Mouse (Mus musculus): ENCODE results near the gene A730015C16Rik. TPM values are rescaled to one million over a fixed set of nuclear protein-coding genes. Genes with fewer than 3 reads are reported as not detected.

The A730015C16Rik gene
- polyA plus RNA-seq (2012; rRNA removed) = 0.21 and 0.49 TPM in 2 replicates

DNA sequence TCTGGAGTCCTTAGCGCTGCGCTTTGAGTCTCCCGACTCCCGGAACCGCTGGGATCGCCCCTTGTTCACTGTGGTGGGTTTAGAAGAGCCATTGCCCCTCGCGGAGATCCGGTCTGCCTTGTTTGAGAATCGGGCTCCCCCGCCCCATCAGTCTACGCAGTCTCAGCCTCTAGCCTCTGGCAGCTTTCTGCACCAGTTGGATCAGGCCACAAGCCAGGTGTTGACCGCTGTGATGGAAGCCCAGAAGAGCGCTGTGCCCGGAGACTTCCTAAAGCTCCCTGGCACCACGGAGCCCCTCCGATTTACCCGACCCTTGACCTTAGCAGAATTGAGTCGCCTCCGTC lies at the start of gene A730015C16Rik:
Gene A730015C16Rik, minus strand, starts transcription at position 115 of the 344 bp plus-strand sequence.
- WGBS = 3% methylated on average over 20 of the region's 20 CpGs
- H3K4me3 ChIP-seq (replicated peaks; ENCODE audit: extremely low read depth, low read depth, low read length) = peak within 1 kb of the TSS; percentile 91
- DNase-seq = peak; percentile 19
- H3K4me1 ChIP-seq (ENCODE audit: control insufficient read depth, insufficient read depth, low read length) = peaks cover 8% of the 10 kb centered on the region
- TF ChIP-seq POLR2A (IDR thresholded peaks at IDR 0.05; ENCODE audit: borderline replicate concordance, extremely low read depth, low read depth, low read length) (no peak), CTCF (IDR thresholded peaks at IDR 0.05; ENCODE audit: insufficient read depth, low read length) (no peak)

DNA sequence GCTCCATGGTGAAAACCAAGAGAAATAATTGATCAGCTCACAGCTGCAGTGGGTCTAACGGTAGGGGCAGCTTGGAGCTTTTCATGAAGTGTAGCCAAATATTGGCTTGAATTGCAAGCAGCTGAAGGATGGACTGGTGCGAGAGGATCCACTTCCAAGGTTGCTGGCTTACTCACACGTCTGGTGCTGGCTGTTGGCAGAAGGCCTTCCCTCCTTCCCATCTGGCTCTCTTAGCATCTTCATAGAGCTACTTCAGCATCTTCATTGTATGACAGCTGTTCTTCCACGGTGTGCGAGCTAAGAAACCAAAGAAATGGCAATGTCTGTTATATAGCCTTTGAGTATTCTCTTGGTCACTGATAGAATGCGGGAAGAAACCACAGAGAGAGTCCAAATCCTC lies 42.5 kb upstream of the A730015C16Rik start:
- H3K4me1 ChIP-seq (ENCODE audit: control insufficient read depth, insufficient read depth, low read length) = no peaks in the 10 kb centered on the region
- no peak for DNase-seq
- 86% methylated on average over 6 of the region's 6 CpGs for WGBS
- no peak overlapping the region for H3K4me3 ChIP-seq (replicated peaks; ENCODE audit: extremely low read depth, low read depth, low read length)
- TF ChIP-seq CTCF (IDR thresholded peaks at IDR 0.05; ENCODE audit: insufficient read depth, low read length) (no peak), POLR2A (IDR thresholded peaks at IDR 0.05; ENCODE audit: borderline replicate concordance, extremely low read depth, low read depth, low read length) (no peak)

DNA sequence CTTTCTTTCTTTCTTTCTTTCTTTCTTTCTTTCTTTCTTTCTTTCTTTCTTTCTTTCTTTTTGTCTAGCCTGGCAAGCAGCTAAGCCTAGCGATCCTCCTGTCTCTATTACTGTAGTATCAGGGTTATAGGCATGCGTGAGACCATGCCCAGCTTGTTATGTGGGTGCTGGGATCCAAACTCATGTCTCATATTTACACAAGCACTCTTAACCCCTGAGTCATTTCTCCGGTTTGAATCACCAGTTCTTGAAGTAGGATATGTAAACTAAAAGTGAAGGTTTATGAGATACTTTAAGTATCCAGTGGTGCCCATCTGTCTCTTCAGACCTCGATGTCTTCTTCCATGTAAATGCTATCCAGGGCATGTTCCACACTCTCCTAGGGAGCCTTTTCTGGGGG lies 39.0 kb upstream of the A730015C16Rik start:
- no peak overlapping the region for H3K4me3 ChIP-seq (replicated peaks; ENCODE audit: extremely low read depth, low read depth, low read length)
- TF ChIP-seq POLR2A (IDR thresholded peaks at IDR 0.05; ENCODE audit: borderline replicate concordance, extremely low read depth, low read depth, low read length) = no peak
- no peak for TF ChIP-seq CTCF (IDR thresholded peaks at IDR 0.05; ENCODE audit: insufficient read depth, low read length)
- 71% methylated on average over 4 of the region's 4 CpGs for WGBS
- H3K4me1 ChIP-seq (ENCODE audit: control insufficient read depth, insufficient read depth, low read length) = no peaks in the 10 kb centered on the region
- DNase-seq = no peak

DNA sequence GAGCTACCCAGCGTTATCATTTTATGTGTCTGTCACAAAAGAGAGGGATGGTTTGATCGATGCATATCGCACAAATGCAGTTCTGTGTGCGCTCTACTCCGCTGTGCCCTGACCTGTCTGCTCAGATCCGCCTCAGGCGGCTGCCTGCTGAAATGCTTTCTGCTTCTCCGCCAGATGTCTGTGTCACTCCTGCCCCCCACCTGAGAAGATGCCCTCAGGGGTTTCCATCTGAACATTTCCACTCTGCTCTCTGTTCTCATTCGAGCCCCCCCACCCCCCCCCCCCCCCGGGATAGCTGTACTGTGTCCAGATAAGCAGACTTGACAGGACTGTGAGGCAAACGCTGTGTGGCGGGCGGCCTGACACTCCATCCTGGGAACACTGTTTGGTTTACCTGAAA lies 35.4 kb upstream of the A730015C16Rik start:
- DNase-seq = no peak
- Histone ChIP-seq H3K4me1 (ENCODE audit: control insufficient read depth, insufficient read depth, low read length) (peaks cover 3% of the 10 kb centered on the region; the same call in 1 of the 2 replicates), H3K4me3 (replicated peaks; ENCODE audit: extremely low read depth, low read depth, low read length) (no peak overlapping the region)
- WGBS = 64% methylated on average over 13 of the region's 13 CpGs
- TF ChIP-seq POLR2A (IDR thresholded peaks at IDR 0.05; ENCODE audit: borderline replicate concordance, extremely low read depth, low read depth, low read length) (no peak), CTCF (IDR thresholded peaks at IDR 0.05; ENCODE audit: insufficient read depth, low read length) (no peak)

DNA sequence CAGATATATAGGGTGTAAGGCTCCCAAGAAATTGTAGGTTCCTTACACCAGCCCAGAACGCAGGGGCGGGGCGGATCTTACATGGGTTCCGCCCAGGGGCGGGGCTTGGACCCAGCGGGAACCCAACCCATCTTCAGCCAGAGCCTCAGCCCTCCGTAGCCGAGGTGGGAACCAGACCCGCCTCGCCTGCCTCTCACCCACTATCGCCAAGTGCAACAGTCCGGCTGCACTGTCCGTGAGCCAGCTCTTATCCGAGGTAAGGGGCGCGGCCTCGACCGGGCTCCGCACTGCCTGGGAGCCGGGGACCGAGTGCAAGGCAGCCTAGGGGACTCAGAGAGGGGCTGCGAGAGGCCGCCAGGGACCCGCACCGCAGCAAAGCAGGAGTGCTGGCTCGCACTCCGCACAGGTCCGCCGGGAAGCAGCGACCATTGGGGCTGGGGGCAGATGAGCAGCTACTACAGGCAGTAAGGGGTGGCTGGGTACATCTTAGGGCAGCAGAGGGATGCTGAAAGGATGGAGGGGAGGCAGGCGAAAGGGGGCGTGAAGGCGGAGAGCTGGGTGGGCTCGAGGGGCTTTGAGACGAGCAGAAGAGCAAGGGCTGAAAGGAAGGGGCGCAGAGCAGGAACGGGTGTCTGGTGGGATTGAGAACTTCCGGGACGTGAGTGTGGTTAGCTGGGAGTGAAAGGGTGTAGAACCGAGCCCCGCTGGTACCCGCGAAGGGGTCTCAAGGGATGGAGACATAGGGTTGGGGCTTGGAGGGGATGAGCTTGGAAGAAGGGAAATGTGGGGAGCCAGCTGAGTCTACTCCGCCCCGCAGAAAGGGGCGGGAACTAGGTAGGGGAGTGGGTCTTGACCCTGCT lies 30.8 kb upstream of the A730015C16Rik start, which contains the start of gene Rab3b:
Gene Rab3b, plus strand, starts transcription at position 101 of the 860 bp plus-strand sequence.
- TF ChIP-seq CTCF (IDR thresholded peaks at IDR 0.05; ENCODE audit: insufficient read depth, low read length) = no peak
- peak; percentile 54 for DNase-seq
- WGBS = 1% methylated on average over 46 of the region's 46 CpGs
- Histone ChIP-seq H3K4me1 (ENCODE audit: control insufficient read depth, insufficient read depth, low read length) (peaks cover 3% of the 10 kb centered on the region; the same call in 1 of the 2 replicates), H3K4me3 (replicated peaks; ENCODE audit: extremely low read depth, low read depth, low read length) (peak within 1 kb of the TSS; percentile 50)

DNA sequence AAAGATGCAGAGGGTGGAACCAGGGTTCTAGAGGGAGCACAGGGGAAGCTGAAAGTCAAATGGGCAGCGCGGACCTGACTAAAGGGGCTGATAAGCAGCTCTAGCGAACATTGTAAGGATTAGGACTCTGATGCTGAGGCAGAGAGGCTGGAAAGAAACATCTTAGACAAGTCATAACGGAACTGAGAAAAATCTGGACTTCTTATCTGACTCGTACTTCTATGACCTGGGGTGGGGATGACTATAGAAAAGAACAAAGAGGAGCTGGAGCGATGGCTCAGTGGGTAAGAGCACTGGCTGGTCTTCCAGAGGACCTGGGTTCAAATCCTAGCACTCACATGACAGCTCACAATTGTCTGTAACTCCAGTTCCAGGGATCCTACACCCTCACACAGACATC lies 29.5 kb upstream of the A730015C16Rik start:
- peaks cover 3% of the 10 kb centered on the region; the same call in 1 of the 2 replicates for H3K4me1 ChIP-seq (ENCODE audit: control insufficient read depth, insufficient read depth, low read length)
- 78% methylated on average over 6 of the region's 6 CpGs for WGBS

DNA sequence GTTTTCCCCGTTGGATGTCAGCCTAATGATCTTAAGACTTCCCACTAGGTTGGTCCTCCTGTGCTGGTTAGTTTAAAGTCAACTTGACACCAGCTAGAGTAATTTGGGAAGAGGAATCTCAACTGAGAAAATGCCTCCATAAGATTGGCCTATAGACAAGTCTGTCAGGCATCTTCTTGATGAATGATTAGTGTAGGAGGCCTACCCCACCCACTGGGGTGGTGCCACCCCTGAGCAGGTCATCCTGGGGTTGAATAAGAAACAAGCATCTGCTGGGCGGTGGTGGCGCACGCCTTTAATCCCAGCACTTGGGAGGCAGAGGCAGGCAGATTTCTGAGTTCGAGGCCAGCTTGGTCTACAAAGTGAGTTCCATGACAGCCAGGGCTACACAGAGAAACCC lies 25.3 kb upstream of the A730015C16Rik start:
- DNase-seq = no peak
- TF ChIP-seq CTCF (IDR thresholded peaks at IDR 0.05; ENCODE audit: insufficient read depth, low read length) = no peak
- no peak for TF ChIP-seq POLR2A (IDR thresholded peaks at IDR 0.05; ENCODE audit: borderline replicate concordance, extremely low read depth, low read depth, low read length)
- Histone ChIP-seq H3K4me1 (ENCODE audit: control insufficient read depth, insufficient read depth, low read length) (no peaks in the 10 kb centered on the region), H3K4me3 (replicated peaks; ENCODE audit: extremely low read depth, low read depth, low read length) (no peak overlapping the region)
- WGBS = 94% methylated on average over 5 of the region's 5 CpGs

More for the DNA sequence above, 29.5 kb upstream of the A730015C16Rik start:
- H3K4me3 ChIP-seq (replicated peaks; ENCODE audit: extremely low read depth, low read depth, low read length) = no peak overlapping the region
- DNase-seq = no peak
- TF ChIP-seq POLR2A (IDR thresholded peaks at IDR 0.05; ENCODE audit: borderline replicate concordance, extremely low read depth, low read depth, low read length) (no peak), CTCF (IDR thresholded peaks at IDR 0.05; ENCODE audit: insufficient read depth, low read length) (no peak)

DNA sequence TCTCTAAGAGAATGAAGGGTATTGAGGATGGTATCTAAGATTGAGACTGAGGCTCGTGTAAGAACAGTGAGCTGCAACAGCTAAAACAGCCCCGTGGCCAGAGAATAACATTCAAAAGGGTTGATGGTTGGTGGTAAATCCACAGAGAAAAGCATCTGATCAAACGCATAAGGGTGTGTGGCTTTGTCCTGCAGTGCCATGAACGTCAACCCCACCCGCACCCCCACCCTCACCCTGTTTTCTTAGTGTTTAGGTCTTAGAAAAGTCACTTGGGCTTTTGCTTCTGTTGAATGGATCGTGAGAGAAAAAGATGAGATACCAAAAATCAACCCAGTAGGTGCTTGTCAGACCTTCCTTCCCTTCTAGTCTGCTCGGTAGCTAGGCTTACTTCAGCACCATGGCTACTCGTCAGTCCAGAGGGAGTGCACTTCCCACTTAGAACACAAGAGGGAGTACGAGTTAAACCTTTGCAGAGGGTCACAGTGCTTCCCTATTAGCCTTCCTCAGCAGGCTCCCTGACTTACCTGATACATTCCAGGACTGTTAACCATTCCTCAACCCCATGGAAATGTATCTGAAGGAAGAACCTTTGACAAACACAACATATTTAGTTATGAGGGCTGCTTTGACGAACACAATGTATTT lies 21.4 kb upstream of the A730015C16Rik start:
- Histone ChIP-seq H3K4me3 (replicated peaks; ENCODE audit: extremely low read depth, low read depth, low read length) (no peak overlapping the region), H3K4me1 (ENCODE audit: control insufficient read depth, insufficient read depth, low read length) (no peaks in the 10 kb centered on the region)
- TF ChIP-seq POLR2A (IDR thresholded peaks at IDR 0.05; ENCODE audit: borderline replicate concordance, extremely low read depth, low read depth, low read length) (no peak), CTCF (IDR thresholded peaks at IDR 0.05; ENCODE audit: insufficient read depth, low read length) (peak; percentile 80)
- peak; percentile 55 for DNase-seq
- 39% methylated on average over 10 of the region's 10 CpGs for WGBS

DNA sequence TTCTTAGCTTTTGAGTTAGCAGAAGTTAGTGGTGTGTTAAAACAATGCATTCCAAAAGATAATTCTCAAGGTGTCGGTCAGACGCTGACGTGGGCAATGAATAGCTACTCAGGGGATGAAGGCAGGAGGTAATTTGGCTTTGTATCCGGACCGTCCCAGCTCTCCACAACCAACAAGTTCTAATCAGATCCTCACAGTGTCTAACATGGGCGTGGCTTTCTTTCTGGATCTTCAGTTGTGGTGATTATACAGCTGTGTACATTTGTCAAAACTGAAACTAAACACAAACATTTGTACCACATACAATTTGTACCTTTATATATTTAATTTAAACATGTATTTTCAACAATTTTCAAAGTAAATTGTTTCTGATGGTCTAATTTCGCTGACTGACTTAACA lies 18.4 kb upstream of the A730015C16Rik start:
- 82% methylated on average over 7 of the region's 7 CpGs for WGBS
- no peaks in the 10 kb centered on the region for H3K4me1 ChIP-seq (ENCODE audit: control insufficient read depth, insufficient read depth, low read length)
- TF ChIP-seq POLR2A (IDR thresholded peaks at IDR 0.05; ENCODE audit: borderline replicate concordance, extremely low read depth, low read depth, low read length) (no peak), CTCF (IDR thresholded peaks at IDR 0.05; ENCODE audit: insufficient read depth, low read length) (no peak)
- no peak overlapping the region for H3K4me3 ChIP-seq (replicated peaks; ENCODE audit: extremely low read depth, low read depth, low read length)
- DNase-seq = no peak

Measured in lung, adult 2 months (tissue).